Mouse (Mus musculus): Measurements from ENCODE around the gene Hus1b. TPM values are rescaled to one million over a fixed set of nuclear protein-coding genes. Genes with fewer than 3 reads are reported as not detected.

Gene Hus1b
- total and polyA plus RNA-seq, 3 experiments, result 7.3 to 17.8 (median 9.0) TPM

DNA sequence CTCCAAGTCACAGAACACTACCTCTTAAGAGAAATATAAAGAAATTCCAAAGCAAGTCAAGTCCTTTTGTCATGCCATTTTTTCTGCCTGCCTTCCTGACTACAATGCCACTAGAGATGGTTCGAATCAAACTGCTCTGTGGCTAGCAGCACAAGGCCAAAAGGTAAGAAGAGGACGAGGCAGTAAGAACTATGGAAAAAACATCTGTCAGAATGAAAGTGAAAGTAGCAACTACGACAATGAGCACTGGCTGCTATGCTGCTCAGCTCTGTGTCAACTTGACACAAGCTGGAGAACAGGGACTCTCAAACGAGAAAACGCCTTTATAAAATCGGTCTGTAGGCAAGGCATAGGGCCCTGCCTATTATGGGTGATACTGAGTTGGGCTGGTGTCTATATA lies 14.6 kb downstream of the Hus1b start (continued):
- TF ChIP-seq NELFE (IDR thresholded peaks at IDR 0.05; ENCODE audit: low read depth, low read length) (no peak), USF2 (conservative IDR thresholded peaks at IDR 0.05; ENCODE audit: low read depth, low read length) (no peak), SMC3 (IDR thresholded peaks at IDR 0.05; ENCODE audit: low read depth, low read length) (no peak; the same call in 1 of the 2 replicates), GABPA (IDR thresholded peaks at IDR 0.05; ENCODE audit: insufficient replicate concordance, low read depth, low read length) (no peak), TCF12 (IDR thresholded peaks at IDR 0.05; ENCODE audit: low read depth, low read length) (peak; percentile 40; the same call in 1 of the 2 replicates), ZMIZ1 (IDR thresholded peaks at IDR 0.05; ENCODE audit: low read depth, low read length) (no peak), HCFC1 (IDR thresholded peaks at IDR 0.05; ENCODE audit: low read depth, low read length) (peak; percentile 46; the same call in 1 of the 2 replicates), JUN (IDR thresholded peaks at IDR 0.05; ENCODE audit: insufficient read depth, low read depth, low read length) (peak; percentile 89), POLR2AphosphoS2 (IDR thresholded peaks at IDR 0.05; ENCODE audit: low read depth, low read length) (no peak), ZNF384 (IDR thresholded peaks at IDR 0.05; ENCODE audit: low read depth, low read length) (no peak), NRF1 (IDR thresholded peaks at IDR 0.05; ENCODE audit: low read depth, low read length) (no peak), BHLHE40 (IDR thresholded peaks at IDR 0.05; ENCODE audit: low read depth, low read length) (no peak; the same call in 1 of the 2 replicates), MYC (IDR thresholded peaks at IDR 0.05; ENCODE audit: low read depth, low read length) (peak; percentile 86), PAX5 (IDR thresholded peaks at IDR 0.05; ENCODE audit: low read length) (no peak), CHD1 (IDR thresholded peaks at IDR 0.05; ENCODE audit: low read depth, low read length) (peak; percentile 43; the same call in 1 of the 2 replicates), ZKSCAN1 (IDR thresholded peaks at IDR 0.05; ENCODE audit: borderline replicate concordance, low read depth, low read length) (no peak)

DNA sequence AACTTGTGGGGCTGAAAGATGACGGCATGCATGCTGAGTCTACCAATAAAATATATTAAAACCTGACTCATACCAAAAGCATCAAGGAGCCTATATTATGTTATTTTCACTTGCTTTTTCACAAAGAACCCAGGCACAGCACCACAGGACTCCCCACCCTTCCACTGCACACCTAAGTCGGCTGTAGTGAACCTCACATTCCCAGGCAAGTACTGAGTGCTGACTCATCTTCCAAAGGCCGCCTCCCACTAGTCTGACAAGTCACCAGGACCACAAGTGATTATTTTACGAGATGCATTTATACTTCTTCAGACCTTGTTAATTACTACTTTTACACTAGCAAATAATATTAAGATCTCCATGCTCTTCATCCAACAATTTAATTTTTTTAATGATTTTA lies 15.9 kb downstream of the Hus1b start:
- Histone ChIP-seq H3K36me3 (replicated peaks in 1 of 2; ENCODE audit: control insufficient read depth in 1 of 2, insufficient read depth in 1 of 2, low read length in 1 of 2) (peaks cover 24 to 49% of the 10 kb centered on the region in 2 experiments), H3K9ac (ENCODE audit: insufficient read depth, low read depth) (no peak overlapping the region)
- no peak for DNase-seq (ENCODE audit: extremely low read depth)

More for the DNA sequence above, 15.9 kb downstream of the Hus1b start:
- dilution Hi-C loops (cut with MboI; ENCODE audit: extremely low pct_ligation_motif_present, extremely low pct_unique_long_range_greater_than_20kb, low sequenced_read_pairs) (no loop called here), in situ Hi-C loops (cut with MboI; ENCODE audit: low pct_ligation_motif_present, low pct_unique_long_range_greater_than_20kb, low sequenced_read_pairs) (no loop called here)
- peaks cover 0 to 28% of the 10 kb centered on the region in 2 experiments; a peak in 2 of 4 replicates for H3K4me1 ChIP-seq (ENCODE audit: control insufficient read depth in 1 of 2, insufficient read depth in 2 of 2)
- H3K4me2 ChIP-seq (ENCODE audit: insufficient read depth, low read depth, poor library complexity, severe bottlenecking), result no peak overlapping the region
- H3K4me3 ChIP-seq (replicated peaks in 1 of 3; ENCODE audit: low read depth in 2 of 3, low read length in 2 of 3, poor library complexity in 1 of 3), result no peak overlapping the region
- peaks cover 8% of the 10 kb centered on the region for H3K9me3 ChIP-seq (replicated peaks; ENCODE audit: low read length)
- no peak overlapping the region for H3K27ac ChIP-seq (ENCODE audit: insufficient read depth, low read depth)
- no peaks in the 10 kb centered on the region for H3K27me3 ChIP-seq (replicated peaks)
- no peaks in the 10 kb centered on the region for H3K79me2 ChIP-seq (replicated peaks; ENCODE audit: control insufficient read depth, extremely low read depth, insufficient read depth, poor library complexity, severe bottlenecking)
- no peak for TF ChIP-seq RAD21 (IDR thresholded peaks at IDR 0.05; ENCODE audit: low read depth, low read length)
- no peak for TF ChIP-seq TCF12 (IDR thresholded peaks at IDR 0.05; ENCODE audit: low read depth, low read length)
- TF ChIP-seq MAFK (IDR thresholded peaks at IDR 0.05; ENCODE audit: insufficient replicate concordance, low read length), result no peak
- TF ChIP-seq MAX (IDR thresholded peaks at IDR 0.05; ENCODE audit: low read length), result no peak
- no peak for TF ChIP-seq ZNF384 (IDR thresholded peaks at IDR 0.05; ENCODE audit: low read depth, low read length)
- TF ChIP-seq E2F4 (IDR thresholded peaks at IDR 0.05; ENCODE audit: insufficient replicate concordance, low read depth, low read length), result no peak
- no peak for TF ChIP-seq MEF2A (IDR thresholded peaks at IDR 0.05; ENCODE audit: borderline replicate concordance, low read depth, low read length)
- no peak for TF ChIP-seq USF1 (IDR thresholded peaks at IDR 0.05; ENCODE audit: low read depth, low read length)
- TF ChIP-seq ELF1 (IDR thresholded peaks at IDR 0.05; ENCODE audit: low read depth, low read length), result no peak
- TF ChIP-seq KAT2A (IDR thresholded peaks at IDR 0.05; ENCODE audit: insufficient replicate concordance, low read length), result no peak
- no peak for TF ChIP-seq RCOR1 (conservative IDR thresholded peaks at IDR 0.05; ENCODE audit: low read depth, low read length)
- no peak for TF ChIP-seq JUN (IDR thresholded peaks at IDR 0.05; ENCODE audit: insufficient read depth, low read depth, low read length)
- TF ChIP-seq UBTF (IDR thresholded peaks at IDR 0.05; ENCODE audit: low read depth, low read length), result no peak
- no peak for TF ChIP-seq JUND (conservative IDR thresholded peaks at IDR 0.05; ENCODE audit: low read depth, low read length)
- no peak for TF ChIP-seq POLR2A (IDR thresholded peaks at IDR 0.05; ENCODE audit: low read depth, low read length)
